In the genomic region with DNA sequence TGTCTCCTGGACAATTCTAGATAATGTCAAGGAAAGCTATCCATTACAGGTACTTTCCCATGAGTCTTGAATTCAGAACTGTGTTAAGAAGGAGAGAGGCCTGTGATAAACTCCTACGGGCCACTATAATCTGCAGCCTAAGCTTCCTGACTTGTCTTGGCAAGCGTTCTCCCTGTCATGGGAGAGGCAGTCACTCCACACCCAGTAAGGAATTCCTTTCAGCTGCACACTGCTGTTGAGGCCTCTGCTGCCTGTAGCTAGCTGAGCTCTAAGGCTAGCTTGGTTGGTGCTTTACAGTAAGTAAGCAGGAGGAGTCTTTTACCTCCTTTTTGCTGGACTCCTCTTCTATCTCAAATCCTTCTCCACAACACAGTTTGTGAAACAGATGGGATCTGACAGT, we compare ENCODE assay signal across 13 mouse cellular contexts.
DNase-seq lines count a peak whose midpoint lies in the region; ATAC-seq and TF ChIP-seq lines count a peak whose summit lies in the region.
"Had no signal": no experiment of that assay in that cellular context is flagged by ENCODE, and none has a peak within 500 bp of the region (broad histone marks: within the 10 kb centered on the region; RNA-seq: fewer than 3 reads in every experiment).

No protein-coding gene starts in this region.

- DNase-seq in kidney, adult 9 months: peak; percentile 4
- DNase-seq in kidney, postnatal 25 days: no peak
- DNase-seq in brain, embryonic 14.5 days (ENCODE audit: low read depth): peak; percentile 43
- DNase-seq in heart, adult 9 months (ENCODE audit: low spot score in 2 of 2): peak; percentile 26 to 47
- DNase-seq in limb, embryonic 11.5 days (ENCODE audit: low spot score): peak; percentile 20
- no peak for DNase-seq in natural killer cell, adult 2 months (ENCODE audit: low spot score in 2 of 2)
- DNase-seq in embryo, embryonic 11 days: no peak
- DNase-seq: lung, postnatal 4 days; right cerebral cortex, postnatal 4 days; thymus, adult 2 months had no signal

- H3K36me3 ChIP-seq in limb, embryonic 11.5 days (ENCODE audit: control insufficient read depth, insufficient read depth, low read length): no peaks in the 10 kb centered on the region
- H3K36me3 ChIP-seq: embryonic facial prominence, embryonic 12.5 days; neural tube, embryonic 12.5 days had no signal

- no peak for TF ChIP-seq CTCF in brain, embryonic 14.5 days (IDR thresholded peaks at IDR 0.05; ENCODE audit: borderline replicate concordance, extremely low read depth, insufficient read depth, insufficient read length)

- H3K4me2 ChIP-seq in limb, embryonic 11.5 days (ENCODE audit: low read depth, severe bottlenecking): no peak overlapping the region
- H3K4me2 ChIP-seq: embryonic facial prominence, embryonic 12.5 days; neural tube, embryonic 12.5 days had no signal

- H3K9me3 ChIP-seq in limb, embryonic 11.5 days (ENCODE audit: control insufficient read depth, low read length): no peaks in the 10 kb centered on the region
- H3K9me3 ChIP-seq: embryonic facial prominence, embryonic 12.5 days; neural tube, embryonic 12.5 days had no signal

- no peaks in the 10 kb centered on the region for H3K27me3 ChIP-seq in limb, embryonic 11.5 days (ENCODE audit: control insufficient read depth, insufficient read depth, low read length)
- H3K27me3 ChIP-seq: embryonic facial prominence, embryonic 12.5 days; neural tube, embryonic 12.5 days had no signal

- H3K9ac ChIP-seq in limb, embryonic 11.5 days (ENCODE audit: low read length): no peak overlapping the region
- H3K9ac ChIP-seq: embryonic facial prominence, embryonic 12.5 days; neural tube, embryonic 12.5 days had no signal

- no peak overlapping the region for H3K4me3 ChIP-seq in limb, embryonic 11.5 days (ENCODE audit: low read depth, low read length)
- H3K4me3 ChIP-seq: embryonic facial prominence, embryonic 12.5 days; neural tube, embryonic 12.5 days had no signal

- 47% methylated on average over 2 of the region's 2 CpGs for WGBS in limb, embryonic 11.5 days

- H3K27ac ChIP-seq in limb, embryonic 11.5 days (replicated peaks; ENCODE audit: low read depth, low read length): no peak overlapping the region
- H3K27ac ChIP-seq: embryonic facial prominence, embryonic 12.5 days; neural tube, embryonic 12.5 days had no signal

- no peak for TF ChIP-seq POLR2A in brain, embryonic 14.5 days (IDR thresholded peaks at IDR 0.05; ENCODE audit: borderline replicate concordance, extremely low read depth, insufficient read depth, insufficient read length, poor library complexity, severe bottlenecking)

- H3K4me1 ChIP-seq in limb, embryonic 11.5 days (ENCODE audit: control insufficient read depth, insufficient read depth, low read length): peaks cover 5% of the 10 kb centered on the region; the same call in 1 of the 2 replicates
- H3K4me1 ChIP-seq: neural tube, embryonic 12.5 days had no signal

- ATAC-seq in limb, embryonic 11.5 days (ENCODE audit: insufficient number of reproducible peaks, low FRiP score, low TSS enrichment, low read depth): no peak
- ATAC-seq: intestine, postnatal 0 days had no signal

Comparison
In these comparisons a context has a peak if more than half of its experiments do, and no peak if none do; other contexts are left out.
1. DNase-seq: peak in kidney, adult 9 months (single experiment), brain, embryonic 14.5 days (single experiment), heart, adult 9 months (2 of 2) and limb, embryonic 11.5 days (single experiment); none in kidney, postnatal 25 days (0 of 2), natural killer cell, adult 2 months (0 of 2) and embryo, embryonic 11 days (single experiment).